Mouse (Mus musculus) lung, embryonic 16.5 days (tissue): ENCODE results near the gene Dock10. TPM values are rescaled to one million over a fixed set of nuclear protein-coding genes. Genes with fewer than 3 reads are reported as not detected.

Source experiments
- ATAC-seq: fragments of 200-750 bp; cut with Nextera tagmentation; 2 replicates; pipeline ENCODE4 v1.8.0; 2017; ENCODE audit warnings: low read depth, mild to moderate bottlenecking, moderate library complexity
- H3K27ac ChIP-seq: fragments of 300-500 bp; sonication (generic); 2 replicates; pipeline ENCODE4 v1.5.1; 2014; ENCODE audit warnings: mild to moderate bottlenecking, control low read depth, low read length
- H3K27me3 ChIP-seq: fragments of 300-500 bp; sonication (generic); 2 replicates; pipeline ENCODE4 v1.6.1; 2014; ENCODE audit warnings: low read depth, low read length, mixed read lengths; ENCODE audit not compliant: control insufficient read depth, insufficient read depth
- H3K36me3 ChIP-seq: fragments of 300-500 bp; sonication (generic); 2 replicates; pipeline ENCODE4 v1.6.1; 2014; ENCODE audit warnings: low read length; ENCODE audit not compliant: control insufficient read depth, insufficient read depth
- H3K4me1 ChIP-seq: fragments of 300-500 bp; sonication (generic); replicated peaks from 2 replicates; pipeline ENCODE4 v1.6.1; 2014; ENCODE audit warnings: low read length, mixed read lengths; ENCODE audit not compliant: control insufficient read depth, insufficient read depth
- H3K4me2 ChIP-seq: fragments of 300-500 bp; sonication (generic); 2 replicates; pipeline ENCODE4 v1.6.1; 2014; ENCODE audit warnings: low read depth, low read length, control low read depth
- H3K4me3 ChIP-seq: fragments of 300-500 bp; sonication (generic); 2 replicates; pipeline ENCODE4 v1.5.1; 2014; ENCODE audit warnings: mild to moderate bottlenecking, low read length, control low read depth
- H3K9ac ChIP-seq: fragments of 300-500 bp; sonication (generic); 2 replicates; pipeline ENCODE4 v1.6.1; 2014; ENCODE audit warnings: low read length, control low read depth
- H3K9me3 ChIP-seq: fragments of 300-500 bp; sonication (generic); 2 replicates; pipeline ENCODE4 v1.6.1; 2016; ENCODE audit warnings: low read length; ENCODE audit not compliant: control insufficient read depth
- WGBS: fragments of 180-500 bp; shearing (Covaris S2); extraction: QIAGEN DNeasy Blood & Tissue Kit; methylation state at CpG from one replicate; pipeline ENCODE4 v1.1.7; 2014; 5-methylcytosine and 5-hydroxymethylcytosine counted together
- polyA plus RNA-seq: library from polyadenylated mRNA; unstranded; fragments of >200 nt; fragmentation: Nextera tagmentation; extraction: Ambion mirVana; gene quantifications from 2 replicates; pipeline ENCODE4 v1.2.1, GENCODE M21; 2015

Gene Dock10
- polyA plus RNA-seq, 1 experiment from 2014 or later: 4.8 TPM

GRCm38 (mm10) chr1:80451914-80452549 lies 306.3 kb downstream of the Dock10 start:
- WGBS: 82% methylated on average over 1 of the region's 1 CpGs
- H3K27me3 ChIP-seq: no peaks in the 10 kb centered on the region
- no peak overlapping the region for H3K4me3 ChIP-seq
- no peak overlapping the region for H3K4me2 ChIP-seq
- no peaks in the 10 kb centered on the region for H3K9me3 ChIP-seq
- no peak overlapping the region for H3K9ac ChIP-seq
- H3K4me1 ChIP-seq: no peaks in the 10 kb centered on the region
- ATAC-seq: no peak
- no peaks in the 10 kb centered on the region for H3K36me3 ChIP-seq
- no peak overlapping the region for H3K27ac ChIP-seq
